Mouse (Mus musculus) cerebellum, postnatal 4 days (tissue): ENCODE measurements at regions not wholly inside any gene's neighbourhood (a gene's known extent, or its start where the extent isn't known, plus 50 kb on each side); places are given as distances from the start of the nearest gene placed in this dataset.
"Not testable (repeated sequence)": the region's sequence is repeated elsewhere in the genome, so short reads cannot be mapped to it uniquely, and the experiment has no call there.

ENCODE experiments used
- DNase-seq, 2 experiments: peaks; one replicate each; pipeline ENCODE4 v3.0.0; 2022; ENCODE audit warnings: low spot score in 2 of 2, mixed read lengths in 1 of 2

DNA sequence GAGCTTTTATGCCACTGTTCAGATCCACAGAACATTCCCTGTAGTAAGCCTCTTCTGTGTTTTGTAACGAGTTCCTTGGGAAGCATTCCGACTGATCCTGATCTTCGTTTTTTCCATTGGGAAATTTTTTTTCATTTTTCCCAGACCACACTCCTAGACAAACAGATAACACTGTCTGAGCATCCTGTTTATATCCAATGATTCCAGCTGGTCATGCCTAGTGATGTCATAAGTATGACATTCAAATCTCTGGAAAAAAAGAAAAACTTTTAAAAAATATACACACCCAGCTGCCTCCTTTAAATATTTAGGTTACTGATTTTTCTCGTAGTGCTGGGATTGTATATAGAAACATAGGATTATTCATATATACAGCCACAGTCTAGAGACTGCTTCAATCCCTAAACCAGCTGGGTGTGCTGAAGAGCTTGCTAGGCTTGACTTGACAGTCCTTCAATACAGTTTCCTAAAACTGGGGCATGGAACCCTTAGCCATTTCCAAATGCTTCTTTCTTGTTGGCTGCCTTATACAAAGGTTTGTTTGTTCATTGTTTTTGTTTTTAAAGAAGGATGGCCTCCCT, 116.0 kb upstream of the Ghr start:
- DNase-seq: no peak

DNA sequence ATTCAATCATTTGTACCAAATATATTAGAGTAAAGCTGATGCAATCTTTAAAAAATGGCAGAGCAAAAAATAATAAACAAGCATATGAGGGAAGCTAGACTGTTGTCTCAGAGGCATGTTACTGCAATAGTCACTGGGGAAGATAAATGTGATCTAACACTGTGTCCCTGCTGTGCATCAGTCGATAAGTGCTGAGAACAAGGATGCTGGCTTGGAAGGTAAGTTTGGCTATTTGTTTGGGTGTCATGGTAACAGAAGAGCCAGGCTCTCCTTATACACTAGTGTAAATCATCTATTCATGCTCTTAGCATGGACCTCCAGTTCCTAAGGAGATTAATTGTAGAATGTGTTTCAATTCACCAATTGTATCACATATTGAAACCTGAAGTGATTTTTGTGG, 102.0 kb upstream of the Ghr start:
- no peak for DNase-seq

DNA sequence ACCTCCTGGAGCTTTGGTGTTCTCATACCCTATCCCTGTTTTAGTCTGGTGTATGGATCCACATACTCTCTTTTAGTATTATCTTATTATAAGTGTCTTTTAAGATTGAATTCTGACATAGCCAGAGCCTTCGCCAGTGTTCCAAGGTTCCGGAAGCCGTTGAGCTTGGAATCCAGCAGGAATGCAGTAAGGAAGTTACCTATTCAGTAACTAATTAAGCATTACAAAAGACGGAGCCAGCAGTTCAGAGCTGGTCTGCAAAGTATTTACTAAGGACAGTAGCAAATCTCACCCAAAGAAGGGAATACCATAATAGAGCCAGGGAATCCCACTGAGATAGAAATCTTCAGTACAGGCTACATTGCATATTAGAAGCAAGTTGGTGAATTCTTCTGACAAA, 93.7 kb upstream of the Ghr start:
- DNase-seq: not testable (repeated sequence)

DNA sequence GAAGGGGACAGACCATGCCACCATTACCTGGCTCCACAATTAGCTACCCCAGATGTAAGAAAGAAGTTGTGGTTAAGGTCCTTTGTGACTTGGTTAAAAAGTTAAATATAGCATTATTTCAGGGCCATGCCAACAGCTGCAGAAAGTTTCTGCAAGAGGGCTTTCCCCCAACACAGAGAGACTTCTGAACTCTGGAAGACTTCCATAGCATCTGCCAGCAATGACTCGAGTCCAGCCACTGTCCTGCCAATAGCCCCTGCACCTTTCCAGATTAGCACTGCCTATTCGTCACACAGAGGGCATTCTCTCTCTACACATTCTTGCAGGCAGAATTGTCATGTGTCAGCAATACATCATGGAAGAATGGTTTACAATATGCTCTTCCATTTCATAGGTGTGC, 89.3 kb upstream of the Ghr start:
- DNase-seq: no peak

DNA sequence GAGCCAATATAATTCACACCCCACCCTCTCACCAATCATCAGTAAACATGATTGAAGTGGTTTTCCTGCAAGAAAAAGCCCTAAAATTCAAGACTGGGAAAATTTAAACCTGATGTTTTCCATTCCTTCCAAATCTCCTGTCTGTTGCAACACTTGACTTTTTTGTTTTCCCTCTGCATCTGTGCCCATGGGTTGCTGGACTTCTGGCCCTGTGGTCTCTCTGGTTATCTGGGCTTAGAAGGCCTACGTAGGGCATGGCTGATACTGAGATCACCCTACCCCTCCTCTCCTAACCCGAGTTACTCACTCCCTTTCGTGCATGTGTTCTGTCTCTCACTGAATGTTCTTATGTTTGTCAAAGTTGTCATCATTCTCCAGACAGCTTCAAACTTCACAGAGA, 87.9 kb upstream of the Ghr start:
- DNase-seq: no peak

DNA sequence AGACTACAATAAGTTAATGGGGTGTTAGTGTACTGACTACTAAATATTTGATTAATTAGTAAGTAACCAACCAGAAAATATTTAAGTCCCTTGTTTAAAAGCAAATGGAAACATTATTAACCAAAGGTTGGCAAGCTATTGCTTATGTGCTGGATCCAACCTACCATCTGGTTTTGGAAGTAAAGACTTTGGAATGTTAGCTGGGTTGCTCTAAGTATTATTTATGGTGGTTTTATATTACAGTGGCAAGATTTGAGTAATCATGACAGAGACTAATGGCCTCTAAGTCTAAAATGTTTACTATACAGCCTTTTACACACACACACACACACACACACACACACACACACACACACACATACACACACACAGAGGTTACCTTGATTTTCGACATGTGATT, 86.1 kb upstream of the Ghr start:
- no peak for DNase-seq

DNA sequence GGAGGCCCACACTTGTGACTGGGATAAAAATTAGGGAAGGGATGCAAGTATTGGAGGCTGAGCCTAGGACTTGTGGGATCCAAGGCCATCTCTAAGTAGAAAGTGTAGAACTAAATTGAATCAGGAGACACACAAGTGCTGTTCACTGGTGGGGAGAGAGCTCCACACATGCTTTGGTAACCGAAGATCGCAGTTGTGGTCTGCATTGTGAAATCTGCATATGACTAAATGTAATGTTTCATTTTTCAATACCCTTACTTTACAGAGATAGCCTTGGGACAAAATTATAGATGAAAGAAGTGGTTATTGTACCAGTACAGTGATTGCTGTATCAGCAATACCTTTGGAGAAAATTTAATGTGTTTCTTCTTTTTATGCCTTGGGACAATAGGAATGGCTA, 85.6 kb upstream of the Ghr start:
- DNase-seq: no peak

DNA sequence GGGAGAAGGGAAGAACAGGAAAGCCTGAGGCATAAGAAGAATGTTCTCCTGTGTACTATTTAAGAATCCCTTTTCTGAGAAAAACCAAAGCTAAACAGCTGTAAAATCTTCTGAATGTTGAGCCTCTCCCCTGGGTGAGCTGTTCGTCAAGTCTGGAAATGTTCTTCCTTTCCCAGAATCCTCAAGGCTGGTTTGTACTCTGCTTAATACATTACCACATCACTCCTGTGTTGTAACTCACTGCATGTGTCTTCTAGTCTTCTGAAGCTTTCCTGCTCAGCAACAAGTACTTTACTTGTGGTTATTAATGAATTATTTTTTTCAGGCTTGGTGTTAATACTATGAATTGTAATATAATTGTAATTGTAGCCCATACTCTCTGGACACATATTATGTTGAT, 65.4 kb upstream of the Ghr start:
- no peak for DNase-seq

DNA sequence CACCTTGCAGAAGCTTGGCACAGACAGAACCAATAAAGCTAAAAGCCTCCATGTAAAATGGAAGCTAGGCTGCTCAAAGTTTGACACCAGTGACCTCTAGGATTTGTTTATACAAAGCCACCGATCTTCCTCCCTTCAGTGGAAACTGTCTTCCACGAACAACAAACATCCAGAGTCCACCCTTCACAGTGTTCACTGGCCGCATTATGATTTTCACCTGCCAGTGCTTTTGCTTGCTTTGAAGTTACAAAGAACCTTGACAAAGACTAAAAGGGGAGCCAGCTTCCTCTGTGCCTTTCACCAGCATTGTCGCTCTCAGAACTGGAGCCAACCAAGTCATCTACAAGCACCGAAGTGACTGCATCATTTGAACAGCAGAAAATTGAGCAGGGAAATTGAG, 56.8 kb upstream of the Ghr start:
- DNase-seq: no peak
